Mouse (Mus musculus) lung, adult 2 months (tissue): Measurements from ENCODE around the gene Ackr1.

Experiments used
- CTCF ChIP-seq: fragments of 200-500 bp; IDR thresholded peaks from 2 replicates; pipeline ENCODE4 v1.5.1; 2011; ENCODE audit warnings: mild to moderate bottlenecking, low read length, control low read depth; ENCODE audit not compliant: insufficient read depth
- POLR2A ChIP-seq: fragments of 200-500 bp; IDR thresholded peaks from 2 replicates; pipeline ENCODE4 v1.6.1; 2011; ENCODE audit warnings: low read depth, mild to moderate bottlenecking, control low read depth, low read length, borderline replicate concordance; ENCODE audit errors: extremely low read depth

DNA sequence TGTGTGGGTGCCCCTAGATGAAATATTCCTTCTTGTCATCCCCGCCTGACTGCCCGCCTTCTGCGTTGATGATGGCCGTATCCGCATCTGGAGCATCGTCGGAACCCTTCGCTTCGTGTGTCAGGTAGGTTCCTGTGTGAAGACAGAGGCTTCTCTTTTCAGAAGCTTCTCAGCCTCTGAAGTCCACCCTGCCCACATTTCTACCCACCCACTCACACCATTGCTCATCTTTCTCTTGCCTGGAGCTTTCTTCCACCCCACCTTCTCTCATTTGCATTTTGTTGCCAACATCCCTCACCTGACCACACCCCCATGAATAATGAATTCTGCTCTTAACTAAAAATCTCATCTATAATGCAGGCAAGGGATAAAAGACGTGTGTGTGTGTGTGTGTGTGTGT lies 3.5 kb upstream of the Ackr1 start:
- TF ChIP-seq CTCF (no peak), POLR2A (no peak)
